Mouse (Mus musculus) MEL (cell line): ENCODE results near the gene Sctr. TPM values are rescaled to one million over a fixed set of nuclear protein-coding genes. Genes with fewer than 3 reads are reported as not detected.
"Not testable (repeated sequence)": the region's sequence is repeated elsewhere in the genome, so short reads cannot be mapped to it uniquely, and the experiment has no call there.

Experiments used
- DNase-seq: peaks from one replicate; pipeline ENCODE4 v3.0.0; 2011; ENCODE audit warnings: low read depth, low spot score
- H3K27ac ChIP-seq: 2 replicates; pipeline ENCODE4 v1.5.1; 2012; ENCODE audit warnings: low read depth, mild to moderate bottlenecking, control low read depth, low read length, moderate library complexity; ENCODE audit not compliant: control insufficient read depth
- H3K27me3 ChIP-seq, 2 experiments: fragments of 150-350 bp in 1 of 2; sonication (generic) in 1 of 2; 2 replicates each; pipeline ENCODE4 v1.6.1; 2012; ENCODE audit warnings: low read length in 2 of 2, mild to moderate bottlenecking in 2 of 2, improper control_type of control experiment in 1 of 2, moderate library complexity in 1 of 2; ENCODE audit not compliant: insufficient read depth in 2 of 2, control insufficient read depth in 1 of 2
- H3K36me3 ChIP-seq, 2 experiments: 2 replicates each; pipeline ENCODE4 v1.6.1; 2012 to 2014; ENCODE audit warnings: low read length in 2 of 2, improper control_type of control experiment in 1 of 2, inconsistent platforms in 1 of 2, mild to moderate bottlenecking in 1 of 2; ENCODE audit not compliant: insufficient read depth in 2 of 2, control insufficient read depth in 1 of 2
- H3K4me1 ChIP-seq, 2 experiments: fragments of 150-350 bp in 1 of 2; sonication (generic) in 1 of 2; 2 replicates each; pipeline ENCODE4 v1.6.1; 2012; ENCODE audit warnings: low read length in 2 of 2, improper control_type of control experiment in 1 of 2, mild to moderate bottlenecking in 1 of 2; ENCODE audit not compliant: insufficient read depth in 2 of 2, control insufficient read depth in 1 of 2
- H3K4me3 ChIP-seq, 2 experiments: fragments of 150-350 bp in 1 of 2; sonication (generic) in 1 of 2; 2 replicates each; pipeline ENCODE4 v1.5.1; 2012; ENCODE audit warnings: low read depth in 2 of 2, low read length in 2 of 2, mild to moderate bottlenecking in 2 of 2, moderate library complexity in 2 of 2, control low read depth in 1 of 2, improper control_type of control experiment in 1 of 2; ENCODE audit not compliant: control insufficient read depth in 1 of 2, insufficient read depth in 1 of 2
- H3K79me2 ChIP-seq: 2 replicates; pipeline ENCODE4 v1.6.1; 2012; ENCODE audit warnings: mild to moderate bottlenecking, low read length, moderate library complexity; ENCODE audit not compliant: control insufficient read depth, poor library complexity, insufficient read depth
- H3K9ac ChIP-seq: 2 replicates; pipeline ENCODE4 v1.6.1; 2012; ENCODE audit warnings: low read depth, mild to moderate bottlenecking, control low read depth, low read length, moderate library complexity; ENCODE audit not compliant: control insufficient read depth, poor library complexity, severe bottlenecking
- H3K9me3 ChIP-seq: fragments of 150-350 bp; sonication (generic); replicated peaks from 2 replicates; pipeline ENCODE4 v1.6.1; 2012; ENCODE audit warnings: mild to moderate bottlenecking, low read length, improper control_type of control experiment, moderate library complexity; ENCODE audit not compliant: insufficient read depth
- CTCF ChIP-seq, 3 experiments: IDR thresholded peaks in 2 of 3; conservative IDR thresholded peaks in 1 of 3; 2 replicates each; pipeline ENCODE4 v1.5.1; 2011 to 2012; ENCODE audit warnings: low read length in 3 of 3, low read depth in 2 of 3, mild to moderate bottlenecking in 2 of 3, improper control_type of control experiment in 1 of 3, inconsistent platforms in 1 of 3, mixed read lengths in 1 of 3, moderate library complexity in 1 of 3; ENCODE audit not compliant: control insufficient read depth in 1 of 3, insufficient read depth in 1 of 3, poor library complexity in 1 of 3, severe bottlenecking in 1 of 3
- EP300 ChIP-seq, 2 experiments: IDR thresholded peaks; 2 replicates each; pipeline ENCODE4 v1.6.1; 2011; ENCODE audit warnings: improper control_type of control experiment in 2 of 2, low read length in 2 of 2, low read depth in 1 of 2, mild to moderate bottlenecking in 1 of 2
- GATA1 ChIP-seq: IDR thresholded peaks from 2 replicates; pipeline ENCODE4 v1.6.1; 2011; ENCODE audit warnings: low read depth, low read length, improper control_type of control experiment
- MXI1 ChIP-seq: IDR thresholded peaks from 2 replicates; pipeline ENCODE4 v1.6.1; 2011; ENCODE audit warnings: mild to moderate bottlenecking, low read depth, low read length, improper control_type of control experiment
- POLR2A ChIP-seq, 2 experiments: IDR thresholded peaks; 2 replicates each; pipeline ENCODE4 v1.6.1; 2011 to 2012; ENCODE audit warnings: low read length in 2 of 2, mild to moderate bottlenecking in 2 of 2, control low read depth in 1 of 2, improper control_type of control experiment in 1 of 2, low read depth in 1 of 2, moderate library complexity in 1 of 2; ENCODE audit not compliant: control insufficient read depth in 1 of 2, insufficient read depth in 1 of 2, poor library complexity in 1 of 2
- POLR2AphosphoS2 ChIP-seq: IDR thresholded peaks from 2 replicates; pipeline ENCODE4 v1.6.1; 2011; ENCODE audit warnings: low read length, improper control_type of control experiment
- RAD21 ChIP-seq: IDR thresholded peaks from 2 replicates; pipeline ENCODE4 v1.6.1; 2011; ENCODE audit warnings: mild to moderate bottlenecking, low read depth, low read length, improper control_type of control experiment
- SMC3 ChIP-seq: IDR thresholded peaks from 2 replicates; pipeline ENCODE4 v1.6.1; 2011; ENCODE audit warnings: low read depth, low read length, improper control_type of control experiment
- TAL1 ChIP-seq: IDR thresholded peaks from 2 replicates; pipeline ENCODE4 v1.6.1; 2012; ENCODE audit warnings: mild to moderate bottlenecking, inconsistent platforms, low read length, moderate library complexity, mixed read lengths
- ZC3H11A ChIP-seq: IDR thresholded peaks from 2 replicates; pipeline ENCODE4 v1.6.1; 2012; ENCODE audit warnings: low read depth, mild to moderate bottlenecking, inconsistent platforms, low read length, improper control_type of control experiment
- polyA plus RNA-seq, 2 experiments: library from polyadenylated mRNA; stranded (reverse) in 1 of 2; unstranded in 1 of 2; fragments of >175 nt in 1 of 2; fragments of >200 nt in 1 of 2; gene quantifications; 2 replicates each; pipeline versions ENCODE4 v1.2.1 to v1.2.4; 2012; ENCODE audit warnings: low replicate concordance in 2 of 2, low read depth in 1 of 2; ENCODE audit not compliant: insufficient read length in 2 of 2, insufficient read depth in 1 of 2, missing spikeins in 1 of 2
- total RNA-seq: library from RNA; depleted of rRNA; stranded (reverse); fragments of 300-350 nt; gene quantifications from 2 replicates; pipeline ENCODE4 v1.2.3, GENCODE M21; 2012

Gene Sctr
- total and polyA plus RNA-seq, 3 experiments, result not detected

- H3K4me1 ChIP-seq, H3K9me3 ChIP-seq, H3K36me3 ChIP-seq, H3K4me3 ChIP-seq, H3K79me2 ChIP-seq, H3K27me3 ChIP-seq, H3K9ac ChIP-seq, H3K27ac ChIP-seq: not testable (repeated sequence)
- peak; percentile 86 to 93 (median 93) for TF ChIP-seq CTCF (IDR thresholded peaks at IDR 0.05 in 2 of 3, conservative IDR thresholded peaks at IDR 0.05 in 1 of 3; ENCODE audit: control insufficient read depth in 1 of 3, insufficient read depth in 1 of 3, low read depth in 2 of 3, low read length in 3 of 3, poor library complexity in 1 of 3, severe bottlenecking in 1 of 3)
- peak; percentile 81 for TF ChIP-seq SMC3
- peak; percentile 74 for TF ChIP-seq ZC3H11A
- peak; percentile 87 for TF ChIP-seq RAD21
- DNase-seq, result peak; percentile 88
Measured at GRCm38 (mm10) chr1:120093482-120094134, 86.9 kb downstream of the Sctr start.

- Histone ChIP-seq H3K4me1 (peaks cover 0 to 11% of the 10 kb centered on the region in 2 experiments; a peak in 3 of 4 replicates), H3K79me2 (no peaks in the 10 kb centered on the region), H3K9me3 (no peaks in the 10 kb centered on the region), H3K36me3 (no peaks in the 10 kb centered on the region; a peak in 1 of 4 replicates), H3K27me3 (no peaks in the 10 kb centered on the region), H3K27ac (no peak overlapping the region), H3K4me3 (no peak overlapping the region), H3K9ac (no peak overlapping the region)
- peak; percentile 76 for DNase-seq
- TF ChIP-seq EP300 (IDR thresholded peaks at IDR 0.05; ENCODE audit: low read depth in 1 of 2, low read length in 2 of 2) (peak; percentile 30 to 34; a peak in 1 of 4 replicates), POLR2A (IDR thresholded peaks at IDR 0.05; ENCODE audit: control insufficient read depth in 1 of 2, insufficient read depth in 1 of 2, low read depth in 1 of 2, low read length in 2 of 2, poor library complexity in 1 of 2) (no peak), ZC3H11A (no peak), GATA1 (peak; percentile 50), TAL1 (peak; percentile 15; the same call in 1 of the 2 replicates)
Measured at GRCm38 (mm10) chr1:120094920-120095319, 88.2 kb downstream of the Sctr start.

GRCm38 (mm10) chr1:120098327-120098726 lies 91.6 kb downstream of the Sctr start:
- Histone ChIP-seq H3K36me3 (no peaks in the 10 kb centered on the region; a peak in 1 of 4 replicates), H3K27ac (no peak overlapping the region), H3K4me3 (no peak overlapping the region), H3K4me1 (peaks cover 0 to 11% of the 10 kb centered on the region in 2 experiments; a peak in 3 of 4 replicates), H3K9ac (no peak overlapping the region), H3K27me3 (no peaks in the 10 kb centered on the region), H3K79me2 (no peaks in the 10 kb centered on the region), H3K9me3 (no peaks in the 10 kb centered on the region)
- TF ChIP-seq ZC3H11A, result peak; percentile 50
- TF ChIP-seq SMC3, result peak; percentile 59
- no peak for TF ChIP-seq MXI1
- TF ChIP-seq POLR2AphosphoS2, result no peak
- TF ChIP-seq RAD21, result peak; percentile 64
- peak; percentile 58 to 65 (median 64) for TF ChIP-seq CTCF (IDR thresholded peaks at IDR 0.05 in 2 of 3, conservative IDR thresholded peaks at IDR 0.05 in 1 of 3; ENCODE audit: control insufficient read depth in 1 of 3, insufficient read depth in 1 of 3, low read depth in 2 of 3, low read length in 3 of 3, poor library complexity in 1 of 3, severe bottlenecking in 1 of 3)
- peak; percentile 72 for DNase-seq
